17 mouse cellular contexts compared by ENCODE assay signal in genomic region chr3:146927311-146928015, GRCm38 (mm10).
"Had no signal": no experiment of that assay in that cellular context is flagged by ENCODE, and none has a peak within 500 bp of the region (broad histone marks: within the 10 kb centered on the region; RNA-seq: fewer than 3 reads in every experiment).

No protein-coding gene starts in this region.

- H3K27ac ChIP-seq: liver, embryonic 15.5 days; lung, embryonic 15.5 days; macrophage; midbrain, embryonic 13.5 days; midbrain, embryonic 15.5 days; neural tube, embryonic 12.5 days had no signal

- DNase-seq: liver, postnatal 0 days; lung, adult 2 months; lung, postnatal 14 days; lung, postnatal 36 days; right cerebral cortex, postnatal 14 days; thymus, adult 2 months; thymus, postnatal 25 days; thymus, postnatal 4 days had no signal

- H3K36me3 ChIP-seq: liver, embryonic 15.5 days; lung, embryonic 15.5 days; midbrain, embryonic 15.5 days had no signal

- H3K4me2 ChIP-seq: liver, embryonic 15.5 days; lung, embryonic 15.5 days; midbrain, embryonic 11.5 days; midbrain, embryonic 13.5 days; midbrain, embryonic 15.5 days; neural tube, embryonic 12.5 days had no signal

- ATAC-seq: liver, postnatal 0 days; lung, postnatal 0 days; midbrain, embryonic 13.5 days; midbrain, embryonic 15.5 days had no signal

- H3K4me3 ChIP-seq: liver, embryonic 15.5 days; lung, embryonic 15.5 days; megakaryocyte, embryonic 14.5 days; midbrain, embryonic 13.5 days; midbrain, embryonic 15.5 days; neural tube, embryonic 12.5 days had no signal

- H3K27me3 ChIP-seq: liver, embryonic 15.5 days; lung, embryonic 15.5 days; megakaryocyte, embryonic 14.5 days; midbrain, embryonic 13.5 days; midbrain, embryonic 15.5 days; neural tube, embryonic 12.5 days had no signal

- H3K4me1 ChIP-seq: liver, embryonic 15.5 days; lung, embryonic 15.5 days; megakaryocyte, embryonic 14.5 days; midbrain, embryonic 13.5 days; midbrain, embryonic 15.5 days; neural tube, embryonic 12.5 days had no signal

- H3K9me3 ChIP-seq: liver, embryonic 15.5 days; lung, embryonic 15.5 days; megakaryocyte, embryonic 14.5 days; midbrain, embryonic 13.5 days; midbrain, embryonic 15.5 days; neural tube, embryonic 12.5 days had no signal

- H3K9ac ChIP-seq: liver, embryonic 15.5 days; liver, postnatal 0 days; lung, embryonic 15.5 days; midbrain, embryonic 13.5 days; midbrain, embryonic 15.5 days; neural tube, embryonic 12.5 days had no signal
